Mouse (Mus musculus) limb, embryonic 14.5 days (tissue): Measurements from ENCODE around the gene Mcts1. TPM values are rescaled to one million over a fixed set of nuclear protein-coding genes. Genes with fewer than 3 reads are reported as not detected.

Source experiments
- ATAC-seq: fragments of 200-750 bp; cut with Nextera tagmentation; 2 replicates; pipeline ENCODE4 v1.8.0; 2017; ENCODE audit warnings: low read depth, moderate number of reproducible peaks, moderate TSS enrichment; ENCODE audit not compliant: low FRiP score
- DNase-seq: peaks from one replicate; pipeline ENCODE4 v3.0.0-alpha.2; 2015; ENCODE audit warnings: low spot score
- H3K27ac ChIP-seq: fragments of 300-500 bp; sonication (generic); replicated peaks from 2 replicates; pipeline ENCODE4 v1.5.1; 2014; ENCODE audit warnings: low read depth, mild to moderate bottlenecking, low read length, moderate library complexity, mixed read lengths
- H3K27me3 ChIP-seq: fragments of 300-500 bp; sonication (generic); 2 replicates; pipeline ENCODE4 v1.6.1; 2014; ENCODE audit warnings: low read length, mixed read lengths; ENCODE audit not compliant: control insufficient read depth, insufficient read depth
- H3K36me3 ChIP-seq: fragments of 300-500 bp; sonication (generic); 2 replicates; pipeline ENCODE4 v1.6.1; 2014; ENCODE audit warnings: mild to moderate bottlenecking, low read length, moderate library complexity, mixed read lengths; ENCODE audit not compliant: control insufficient read depth, insufficient read depth
- H3K4me1 ChIP-seq: fragments of 300-500 bp; sonication (generic); 2 replicates; pipeline ENCODE4 v1.6.1; 2014; ENCODE audit warnings: antibody characterized with exemption, low read length, mixed read lengths; ENCODE audit not compliant: control insufficient read depth, insufficient read depth
- H3K4me2 ChIP-seq: fragments of 300-500 bp; sonication (generic); replicated peaks from 2 replicates; pipeline ENCODE4 v1.6.1; 2014; ENCODE audit warnings: low read depth, mild to moderate bottlenecking, low read length, moderate library complexity; ENCODE audit not compliant: severe bottlenecking
- H3K4me3 ChIP-seq: fragments of 300-500 bp; sonication (generic); replicated peaks from 2 replicates; pipeline ENCODE4 v1.5.1; 2014; ENCODE audit warnings: low read length
- H3K9ac ChIP-seq: fragments of 300-500 bp; sonication (generic); 2 replicates; pipeline ENCODE4 v1.6.1; 2014; ENCODE audit warnings: mild to moderate bottlenecking, low read depth, low read length, moderate library complexity; ENCODE audit not compliant: severe bottlenecking
- H3K9me3 ChIP-seq: fragments of 300-500 bp; sonication (generic); 2 replicates; pipeline ENCODE4 v1.6.1; 2016; ENCODE audit warnings: low read length; ENCODE audit not compliant: control insufficient read depth
- POLR2A ChIP-seq: fragments of 200-500 bp; IDR thresholded peaks from 2 replicates; pipeline ENCODE4 v1.8.0; 2012; ENCODE audit warnings: inconsistent platforms, mild to moderate bottlenecking, moderate library complexity, borderline replicate concordance; ENCODE audit not compliant: insufficient read depth, insufficient read length; ENCODE audit errors: extremely low read depth
- WGBS: fragments of 180-500 bp; shearing (Covaris S2); extraction: QIAGEN DNeasy Blood & Tissue Kit; methylation state at CpG from one replicate; pipeline ENCODE4 v1.1.7; 2014; 5-methylcytosine and 5-hydroxymethylcytosine counted together
- polyA plus RNA-seq, 2 experiments: library from polyadenylated mRNA; depleted of rRNA in 1 of 2; stranded (reverse) in 1 of 2; unstranded in 1 of 2; fragments of >200 nt; fragmentation: Nextera tagmentation in 1 of 2; extraction: Ambion mirVana in 1 of 2; gene quantifications; 2 replicates each; pipeline versions ENCODE4 v1.2.1 to v1.2.3; 2012 to 2014

Gene Mcts1
- polyA plus RNA-seq (2012; rRNA removed) (57.7 and 79.3 TPM in 2 replicates), polyA plus RNA-seq (2014; fragmentation: Nextera tagmentation; extraction: Ambion mirVana) (93.1 and 96.4 TPM in 2 replicates)

DNA sequence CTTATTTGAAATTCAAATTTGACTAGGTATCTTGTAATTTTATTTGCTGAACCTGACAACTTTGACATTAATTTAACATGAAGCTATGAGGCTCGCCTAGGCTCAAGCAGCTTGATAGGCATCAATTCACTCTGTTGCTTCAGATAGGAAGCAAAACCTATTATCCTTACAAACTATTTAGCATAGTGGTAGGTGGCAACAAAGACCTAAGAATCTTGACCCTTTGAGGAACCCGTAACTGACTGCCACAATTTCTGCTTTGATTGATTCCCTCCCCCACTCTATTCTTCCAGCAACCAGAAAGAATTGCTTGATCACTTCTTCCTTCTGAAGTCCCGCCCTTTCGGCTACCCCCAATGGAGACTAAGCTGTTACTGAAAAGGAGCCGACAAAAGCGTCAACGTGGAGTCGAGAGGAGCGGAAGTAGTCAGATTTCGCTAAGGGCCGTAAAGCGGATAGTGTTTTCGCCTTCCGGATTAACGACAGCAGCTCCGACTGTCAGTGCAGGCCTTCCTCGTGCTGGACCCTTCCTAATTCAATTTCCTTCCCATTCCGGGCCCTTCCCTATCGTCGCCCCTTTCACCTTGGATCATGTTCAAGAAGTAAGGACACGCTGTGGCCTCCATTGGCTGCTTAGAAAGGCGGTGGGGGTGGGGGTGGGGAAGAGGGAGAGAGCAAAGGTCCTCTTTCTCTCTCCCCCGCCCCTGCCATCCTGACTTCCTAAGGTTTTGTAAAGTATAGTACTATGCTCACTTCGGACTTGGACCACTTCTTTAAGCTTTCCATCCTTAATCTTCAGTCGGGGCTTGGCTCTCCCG is at the start of gene Mcts1:
Gene Mcts1 (plus strand): TSS at position 402 of the 818 bp plus-strand sequence.
- H3K9ac ChIP-seq: peak within 1 kb of the TSS; percentile 56
- H3K9me3 ChIP-seq: no peaks in the 10 kb centered on the region
- H3K27me3 ChIP-seq: no peaks in the 10 kb centered on the region
- H3K27ac ChIP-seq: peak within 1 kb of the TSS; percentile 78
- peak; percentile 27; the same call in 1 of the 2 replicates for TF ChIP-seq POLR2A
- DNase-seq (peak; percentile 87), ATAC-seq (peak; percentile 93)
- H3K4me1 ChIP-seq: no peaks in the 10 kb centered on the region
- H3K4me3 ChIP-seq: peak within 1 kb of the TSS; percentile 47
- H3K4me2 ChIP-seq: peak within 1 kb of the TSS; percentile 55
- no peaks in the 10 kb centered on the region for H3K36me3 ChIP-seq
- WGBS: 23% methylated on average over 25 of the region's 26 CpGs

DNA sequence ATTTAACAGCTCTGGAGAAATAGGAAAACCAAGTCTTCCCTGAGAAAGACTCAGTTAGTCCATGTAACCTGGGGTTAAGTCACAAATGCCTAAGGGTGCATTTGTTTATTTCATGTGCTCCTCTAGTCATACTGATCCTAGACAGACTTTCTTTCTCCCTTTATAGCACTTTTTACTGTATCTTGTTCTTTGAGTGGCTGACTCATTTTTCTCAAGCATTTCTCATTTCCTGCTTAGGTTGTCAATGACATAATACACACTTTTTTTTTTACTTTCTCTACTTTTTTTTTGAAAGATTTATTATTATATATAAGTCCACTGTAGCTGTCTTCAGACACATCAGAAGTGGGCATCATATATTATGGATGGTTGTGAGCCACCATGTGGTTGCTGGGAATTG is 47.1 kb upstream of the Mcts1 start:
- no peaks in the 10 kb centered on the region for H3K9me3 ChIP-seq
- H3K27ac ChIP-seq: no peak overlapping the region
- peaks cover 25% of the 10 kb centered on the region for H3K36me3 ChIP-seq
- no peak overlapping the region for H3K4me3 ChIP-seq
- ATAC-seq (no peak), DNase-seq (no peak)
- no peak overlapping the region for H3K4me2 ChIP-seq
- H3K27me3 ChIP-seq: no peaks in the 10 kb centered on the region
- H3K9ac ChIP-seq: no peak overlapping the region
- TF ChIP-seq POLR2A: no peak
- H3K4me1 ChIP-seq: no peaks in the 10 kb centered on the region

DNA sequence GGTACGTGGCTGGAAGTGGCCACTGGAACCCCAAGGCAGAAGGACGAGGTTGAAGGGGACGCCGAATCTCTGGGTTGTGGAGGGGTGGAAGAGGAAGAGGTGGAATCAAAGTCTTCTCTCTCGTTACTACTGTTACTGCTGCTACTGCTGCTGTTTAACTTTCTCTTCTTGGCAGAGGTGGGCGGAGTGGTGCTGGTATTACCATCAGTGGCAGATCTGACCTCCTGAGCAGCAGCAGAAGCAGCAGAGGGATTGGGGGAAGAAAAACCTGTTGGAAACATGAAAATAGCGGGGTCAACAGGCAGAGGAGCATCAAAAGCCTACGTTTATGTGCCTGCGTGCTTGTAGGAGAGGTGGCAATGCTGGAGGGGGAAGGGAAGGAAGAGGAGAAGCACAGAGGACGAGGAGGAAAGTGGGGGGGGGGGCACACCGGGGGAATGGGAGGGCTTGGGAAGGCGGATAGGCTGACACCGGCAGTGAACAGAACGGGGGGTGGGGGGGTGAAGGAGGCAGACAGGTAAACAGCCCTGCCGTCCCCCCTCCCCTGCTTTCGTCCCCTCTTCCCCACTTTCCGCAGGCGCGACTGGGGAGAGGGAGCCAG is 36.3 kb upstream of the Mcts1 start:
- Histone ChIP-seq H3K9me3 (no peaks in the 10 kb centered on the region), H3K4me2 (peak overlapping the region; percentile 61), H3K4me1 (no peaks in the 10 kb centered on the region), H3K36me3 (peaks cover 5% of the 10 kb centered on the region; the same call in 1 of the 2 replicates), H3K4me3 (peak overlapping the region; percentile 48), H3K27ac (peak overlapping the region; percentile 86), H3K9ac (peak overlapping the region; percentile 64), H3K27me3 (no peaks in the 10 kb centered on the region)
- ATAC-seq (no peak), DNase-seq (no peak)
- TF ChIP-seq POLR2A: no peak
- WGBS: 25% methylated on average over 10 of the region's 19 CpGs

DNA sequence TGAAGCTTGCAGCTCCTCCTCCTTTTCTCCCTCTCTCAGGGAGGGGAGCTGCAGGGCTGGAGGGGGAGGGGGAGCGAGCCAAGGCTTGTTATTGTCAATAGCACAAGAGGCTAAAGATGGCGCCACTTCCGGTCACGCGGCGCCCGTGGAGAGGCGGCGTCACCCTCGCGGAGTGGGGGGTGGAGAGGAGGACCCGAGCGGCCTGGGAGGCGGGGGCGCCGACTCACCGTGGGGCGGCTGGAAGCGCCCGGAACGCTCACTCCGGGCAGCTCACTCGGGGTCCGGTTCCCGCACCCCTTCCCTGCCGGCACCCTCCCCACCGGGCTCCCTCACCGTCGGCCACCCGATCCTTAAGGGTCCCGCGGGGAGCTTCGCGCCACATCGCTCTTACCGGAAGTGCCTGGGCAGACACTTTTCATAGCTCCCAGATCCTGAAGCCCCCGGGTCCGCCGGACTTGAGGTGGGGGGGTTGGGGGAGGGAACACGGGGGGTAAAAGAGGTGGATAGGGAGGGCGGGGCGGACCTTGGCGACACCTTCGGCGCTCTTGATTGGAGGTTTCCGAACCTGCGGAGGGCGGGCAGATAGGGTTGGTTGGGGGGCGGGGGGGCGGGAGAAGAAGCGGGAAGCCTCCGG is 35.7 kb upstream of the Mcts1 start:
- H3K9ac ChIP-seq: peak overlapping the region; percentile 64
- no peak for TF ChIP-seq POLR2A
- no peaks in the 10 kb centered on the region for H3K9me3 ChIP-seq
- no peaks in the 10 kb centered on the region for H3K4me1 ChIP-seq
- peak; percentile 95 for ATAC-seq
- peak; percentile 87 for DNase-seq
- no peaks in the 10 kb centered on the region for H3K27me3 ChIP-seq
- peak overlapping the region; percentile 88 for H3K27ac ChIP-seq
- 16% methylated on average over 29 of the region's 52 CpGs for WGBS
- H3K4me3 ChIP-seq: peak overlapping the region; percentile 48
- H3K4me2 ChIP-seq: peak overlapping the region; percentile 61
- peaks cover 5% of the 10 kb centered on the region; the same call in 1 of the 2 replicates for H3K36me3 ChIP-seq

DNA sequence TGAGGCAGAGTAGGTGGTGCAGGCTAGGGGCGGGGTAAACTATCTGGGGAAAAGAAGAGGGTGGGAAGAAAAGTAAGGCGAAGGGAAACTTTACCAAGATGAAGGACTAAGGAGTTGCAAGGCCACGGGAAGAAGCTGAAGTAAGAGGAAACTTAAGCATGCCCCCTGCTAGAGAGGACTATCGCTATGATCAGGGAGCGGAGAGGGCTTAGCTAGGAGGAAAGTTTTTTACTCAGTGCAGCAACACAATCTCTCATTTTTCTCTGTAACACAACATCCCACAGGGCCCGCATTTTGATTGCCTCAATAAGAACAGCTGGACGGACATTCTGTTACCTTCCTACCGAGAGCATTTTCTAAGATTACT is 35.2 kb upstream of the Mcts1 start:
- Histone ChIP-seq H3K27ac (peak overlapping the region; percentile 88), H3K36me3 (peaks cover 5% of the 10 kb centered on the region; the same call in 1 of the 2 replicates), H3K9ac (peak overlapping the region; percentile 47), H3K4me2 (peak overlapping the region; percentile 46), H3K4me3 (peak overlapping the region; percentile 48), H3K4me1 (no peaks in the 10 kb centered on the region), H3K9me3 (no peaks in the 10 kb centered on the region), H3K27me3 (no peaks in the 10 kb centered on the region)
- DNase-seq: no peak
- TF ChIP-seq POLR2A: no peak
- WGBS: 19% methylated on average over 8 of the region's 8 CpGs
- ATAC-seq: no peak
